Mouse (Mus musculus): Measurements from ENCODE around the gene Slc26a10. TPM values are rescaled to one million over a fixed set of nuclear protein-coding genes. Genes with fewer than 3 reads are reported as not detected.

The Slc26a10 gene
- polyA plus RNA-seq (2015; fragmentation: Illumina TruSeq; extraction: RNeasy Lipid Tissue Mini Kit (QIAGEN cat#74804); ENCODE audit: insufficient read depth, low read depth, low replicate concordance): 3.4 TPM

GRCm38 (mm10) chr10:127179871-127180694 lies at the start of gene Slc26a10:
TSS of gene Slc26a10 (minus strand) at chr10:127180645.

GRCm38 (mm10) chr10:127211414-127211854 lies 31.0 kb upstream of the Slc26a10 start, which contains the start of gene Pip4k2c:
TSS of gene Pip4k2c (minus strand) at chr10:127211585.

GRCm38 (mm10) chr10:127195328-127196129 lies 15.1 kb upstream of the Slc26a10 start, which contains the start of gene Dtx3:
TSS of gene Dtx3 (minus strand) at chr10:127195728.

GRCm38 (mm10) chr10:127189651-127190381 lies 9.4 kb upstream of the Slc26a10 start, which contains the start of gene Arhgef25:
TSS of gene Arhgef25 (minus strand) at chr10:127190083.

GRCm38 (mm10) chr10:127164631-127165353 lies 15.7 kb downstream of the Slc26a10 start, which contains the start of gene B4galnt1:
TSS of gene B4galnt1 (plus strand) at chr10:127165225.

Other genes with a start within 250 kb of the Slc26a10 start
- 33.0 TPM for gene Ctdsp2, start 201.9 kb downstream of the Slc26a10 start, polyA plus RNA-seq (2015; fragmentation: Illumina TruSeq; extraction: RNeasy Lipid Tissue Mini Kit (QIAGEN cat#74804); ENCODE audit: insufficient read depth, low read depth, low replicate concordance)
- 0.79 TPM for gene Avil, start 179.9 kb downstream of the Slc26a10 start, polyA plus RNA-seq (2015; fragmentation: Illumina TruSeq; extraction: RNeasy Lipid Tissue Mini Kit (QIAGEN cat#74804); ENCODE audit: insufficient read depth, low read depth, low replicate concordance)
- 16.1 TPM for gene Tsfm, start 149.8 kb downstream of the Slc26a10 start, polyA plus RNA-seq (2015; fragmentation: Illumina TruSeq; extraction: RNeasy Lipid Tissue Mini Kit (QIAGEN cat#74804); ENCODE audit: insufficient read depth, low read depth, low replicate concordance)
- 22.3 TPM for gene Mettl1, start 139.2 kb downstream of the Slc26a10 start, polyA plus RNA-seq (2015; fragmentation: Illumina TruSeq; extraction: RNeasy Lipid Tissue Mini Kit (QIAGEN cat#74804); ENCODE audit: insufficient read depth, low read depth, low replicate concordance)
- gene Eef1akmt3, start 139.1 kb downstream of the Slc26a10 start, polyA plus RNA-seq (2015; fragmentation: Illumina TruSeq; extraction: RNeasy Lipid Tissue Mini Kit (QIAGEN cat#74804); ENCODE audit: insufficient read depth, low read depth, low replicate concordance): 3.7 TPM
- gene Cyp27b1, start 132.4 kb downstream of the Slc26a10 start, polyA plus RNA-seq (2015; fragmentation: Illumina TruSeq; extraction: RNeasy Lipid Tissue Mini Kit (QIAGEN cat#74804); ENCODE audit: insufficient read depth, low read depth, low replicate concordance): 0.44 TPM
- 2.3 TPM for gene March9, start 120.5 kb downstream of the Slc26a10 start, polyA plus RNA-seq (2015; fragmentation: Illumina TruSeq; extraction: RNeasy Lipid Tissue Mini Kit (QIAGEN cat#74804); ENCODE audit: insufficient read depth, low read depth, low replicate concordance)
- gene Cdk4, start 117.1 kb downstream of the Slc26a10 start, polyA plus RNA-seq (2015; fragmentation: Illumina TruSeq; extraction: RNeasy Lipid Tissue Mini Kit (QIAGEN cat#74804); ENCODE audit: insufficient read depth, low read depth, low replicate concordance): 51.8 TPM
- 26.9 TPM for gene Tspan31, start 110.4 kb downstream of the Slc26a10 start, polyA plus RNA-seq (2015; fragmentation: Illumina TruSeq; extraction: RNeasy Lipid Tissue Mini Kit (QIAGEN cat#74804); ENCODE audit: insufficient read depth, low read depth, low replicate concordance)
- 0.92 TPM for gene Agap2, start 105.4 kb downstream of the Slc26a10 start, polyA plus RNA-seq (2015; fragmentation: Illumina TruSeq; extraction: RNeasy Lipid Tissue Mini Kit (QIAGEN cat#74804); ENCODE audit: insufficient read depth, low read depth, low replicate concordance)
- 60.9 TPM for gene Os9, start 59.5 kb downstream of the Slc26a10 start, polyA plus RNA-seq (2015; fragmentation: Illumina TruSeq; extraction: RNeasy Lipid Tissue Mini Kit (QIAGEN cat#74804); ENCODE audit: insufficient read depth, low read depth, low replicate concordance)
- gene B4galnt1, start 15.4 kb downstream of the Slc26a10 start, polyA plus RNA-seq (2015; fragmentation: Illumina TruSeq; extraction: RNeasy Lipid Tissue Mini Kit (QIAGEN cat#74804); ENCODE audit: insufficient read depth, low read depth, low replicate concordance): 30.8 TPM
- 10.8 TPM for gene Arhgef25, start 9.4 kb upstream of the Slc26a10 start, polyA plus RNA-seq (2015; fragmentation: Illumina TruSeq; extraction: RNeasy Lipid Tissue Mini Kit (QIAGEN cat#74804); ENCODE audit: insufficient read depth, low read depth, low replicate concordance)
- gene Dtx3, start 15.1 kb upstream of the Slc26a10 start, polyA plus RNA-seq (2015; fragmentation: Illumina TruSeq; extraction: RNeasy Lipid Tissue Mini Kit (QIAGEN cat#74804); ENCODE audit: insufficient read depth, low read depth, low replicate concordance): 29.3 TPM
- gene Pip4k2c, start 30.9 kb upstream of the Slc26a10 start, polyA plus RNA-seq (2015; fragmentation: Illumina TruSeq; extraction: RNeasy Lipid Tissue Mini Kit (QIAGEN cat#74804); ENCODE audit: insufficient read depth, low read depth, low replicate concordance): 8.2 TPM
- gene Kif5a, start 82.7 kb upstream of the Slc26a10 start, polyA plus RNA-seq (2015; fragmentation: Illumina TruSeq; extraction: RNeasy Lipid Tissue Mini Kit (QIAGEN cat#74804); ENCODE audit: insufficient read depth, low read depth, low replicate concordance): 1.00 TPM
- gene Dctn2, start 85.7 kb upstream of the Slc26a10 start, polyA plus RNA-seq (2015; fragmentation: Illumina TruSeq; extraction: RNeasy Lipid Tissue Mini Kit (QIAGEN cat#74804); ENCODE audit: insufficient read depth, low read depth, low replicate concordance): 36.2 TPM
- 27.9 TPM for gene Mbd6, start 108.4 kb upstream of the Slc26a10 start, polyA plus RNA-seq (2015; fragmentation: Illumina TruSeq; extraction: RNeasy Lipid Tissue Mini Kit (QIAGEN cat#74804); ENCODE audit: insufficient read depth, low read depth, low replicate concordance)
- gene Mars, start 131.1 kb upstream of the Slc26a10 start, polyA plus RNA-seq (2015; fragmentation: Illumina TruSeq; extraction: RNeasy Lipid Tissue Mini Kit (QIAGEN cat#74804); ENCODE audit: insufficient read depth, low read depth, low replicate concordance): 53.0 TPM
- gene Arhgap9, start 141.3 kb upstream of the Slc26a10 start, polyA plus RNA-seq (2015; fragmentation: Illumina TruSeq; extraction: RNeasy Lipid Tissue Mini Kit (QIAGEN cat#74804); ENCODE audit: insufficient read depth, low read depth, low replicate concordance): 3.8 TPM
- 2.5 TPM for gene Gli1, start 161.3 kb upstream of the Slc26a10 start, polyA plus RNA-seq (2015; fragmentation: Illumina TruSeq; extraction: RNeasy Lipid Tissue Mini Kit (QIAGEN cat#74804); ENCODE audit: insufficient read depth, low read depth, low replicate concordance)
- not detected for gene Inhbe, start 173.8 kb upstream of the Slc26a10 start, polyA plus RNA-seq (2015; fragmentation: Illumina TruSeq; extraction: RNeasy Lipid Tissue Mini Kit (QIAGEN cat#74804); ENCODE audit: insufficient read depth, low read depth, low replicate concordance)
- not detected for gene Inhbc, start 189.8 kb upstream of the Slc26a10 start, polyA plus RNA-seq (2015; fragmentation: Illumina TruSeq; extraction: RNeasy Lipid Tissue Mini Kit (QIAGEN cat#74804); ENCODE audit: insufficient read depth, low read depth, low replicate concordance)
- 28.0 TPM for gene R3hdm2, start 199.7 kb upstream of the Slc26a10 start, polyA plus RNA-seq (2015; fragmentation: Illumina TruSeq; extraction: RNeasy Lipid Tissue Mini Kit (QIAGEN cat#74804); ENCODE audit: insufficient read depth, low read depth, low replicate concordance)